Mouse (Mus musculus) erythroblast, embryonic 14.5 days (primary cell): ENCODE data around the gene Gpr19.

Experiments used
- GATA1 ChIP-seq: IDR thresholded peaks from 2 replicates; pipeline ENCODE4 v1.6.1; 2012; ENCODE audit warnings: low read length, inconsistent platforms, mixed read lengths
- TAL1 ChIP-seq: IDR thresholded peaks from 3 replicates; pipeline ENCODE4 v1.6.1; 2012; ENCODE audit warnings: low read length, inconsistent platforms, mixed read lengths

DNA sequence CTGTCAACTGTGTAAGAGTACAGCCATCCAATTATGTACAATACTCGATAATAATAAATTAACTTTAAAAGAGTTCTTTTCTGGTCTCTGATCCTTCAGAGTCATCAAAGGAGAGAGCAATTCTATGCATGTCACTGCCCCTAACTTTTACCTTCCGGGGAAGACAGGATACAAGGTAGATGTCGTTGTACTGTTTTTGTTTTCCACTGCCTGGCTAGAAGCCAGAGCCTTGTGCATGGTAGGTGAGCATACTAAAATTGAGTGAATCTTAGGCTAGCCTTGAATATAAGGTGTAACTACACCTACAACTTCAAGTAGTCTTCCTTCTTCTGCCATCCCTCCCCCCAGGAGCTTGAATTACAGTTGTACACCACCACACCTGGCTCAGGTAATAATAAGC is 32.8 kb upstream of the Gpr19 start:
- TF ChIP-seq GATA1 (no peak), TAL1 (no peak)
